Mouse (Mus musculus) hindbrain, embryonic 12.5 days (tissue): ENCODE results near the gene Pdxk. TPM values are rescaled to one million over a fixed set of nuclear protein-coding genes. Genes with fewer than 3 reads are reported as not detected.
"Not testable (repeated sequence)": the region's sequence is repeated elsewhere in the genome, so short reads cannot be mapped to it uniquely, and the experiment has no call there.

Source experiments
- ATAC-seq: fragments of 200-750 bp; cut with Nextera tagmentation; 2 replicates; pipeline ENCODE4 v1.8.0; 2017; ENCODE audit warnings: moderate TSS enrichment; ENCODE audit not compliant: low FRiP score
- H3K27ac ChIP-seq: fragments of 300-500 bp; sonication (generic); 2 replicates; pipeline ENCODE4 v1.5.1; 2016; ENCODE audit warnings: mild to moderate bottlenecking
- H3K27me3 ChIP-seq: fragments of 300-500 bp; sonication (generic); 2 replicates; pipeline ENCODE4 v1.6.1; 2016; ENCODE audit warnings: mild to moderate bottlenecking
- H3K36me3 ChIP-seq: fragments of 300-500 bp; sonication (generic); 2 replicates; pipeline ENCODE4 v1.6.1; 2016; ENCODE audit warnings: mild to moderate bottlenecking
- H3K4me1 ChIP-seq: fragments of 300-500 bp; sonication (generic); 2 replicates; pipeline ENCODE4 v1.6.1; 2016
- H3K4me2 ChIP-seq: fragments of 300-500 bp; sonication (generic); replicated peaks from 2 replicates; pipeline ENCODE4 v1.6.1; 2016; ENCODE audit warnings: mild to moderate bottlenecking
- H3K4me3 ChIP-seq: fragments of 300-500 bp; sonication (generic); 2 replicates; pipeline ENCODE4 v1.5.1; 2016; ENCODE audit warnings: mild to moderate bottlenecking
- H3K9ac ChIP-seq: fragments of 300-500 bp; sonication (generic); 2 replicates; pipeline ENCODE4 v1.6.1; 2016; ENCODE audit warnings: mild to moderate bottlenecking, moderate library complexity
- H3K9me3 ChIP-seq: fragments of 300-500 bp; sonication (generic); replicated peaks from 2 replicates; pipeline ENCODE4 v1.6.1; 2016; ENCODE audit warnings: mild to moderate bottlenecking
- WGBS: fragments of 180-500 bp; shearing (Covaris S2); methylation state at CpG from one replicate; pipeline ENCODE4 v1.1.7; 2016; 5-methylcytosine and 5-hydroxymethylcytosine counted together
- polyA plus RNA-seq: library from polyadenylated mRNA; unstranded; fragments of >200 nt; fragmentation: Nextera tagmentation; extraction: Ambion mirVana; gene quantifications from 2 replicates; pipeline ENCODE4 v1.2.1, GENCODE M21; 2016

Gene Pdxk
- polyA plus RNA-seq, 1 experiment from 2014 or later: 13.0 TPM

DNA sequence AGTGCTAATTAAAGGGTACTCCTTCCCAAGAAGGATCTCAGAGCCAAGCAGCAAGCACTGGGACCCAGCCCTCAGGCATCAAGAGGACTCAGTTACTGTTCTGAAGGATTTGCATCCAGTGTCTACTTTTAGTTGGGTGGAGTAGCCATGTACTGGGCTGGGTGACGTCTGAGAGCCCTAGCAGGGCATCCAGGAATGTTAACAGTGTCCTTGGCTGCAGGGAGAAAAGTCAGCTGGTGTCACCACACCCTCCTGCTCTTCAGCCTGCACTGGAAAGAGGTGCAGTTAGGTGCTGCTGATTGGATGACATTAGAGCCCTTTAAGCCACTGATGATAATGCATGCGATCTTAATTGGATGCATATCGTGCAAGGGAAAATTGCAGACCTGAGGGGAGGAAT lies 31.9 kb downstream of the Pdxk start:
- no peak overlapping the region for H3K4me2 ChIP-seq
- H3K27me3 ChIP-seq: no peaks in the 10 kb centered on the region
- no peak for ATAC-seq
- H3K9me3 ChIP-seq: no peaks in the 10 kb centered on the region
- 75% methylated on average over 3 of the region's 3 CpGs for WGBS
- peaks cover 18% of the 10 kb centered on the region for H3K36me3 ChIP-seq
- no peak overlapping the region for H3K27ac ChIP-seq
- H3K9ac ChIP-seq: no peak overlapping the region
- no peak overlapping the region for H3K4me3 ChIP-seq
- H3K4me1 ChIP-seq: no peaks in the 10 kb centered on the region

DNA sequence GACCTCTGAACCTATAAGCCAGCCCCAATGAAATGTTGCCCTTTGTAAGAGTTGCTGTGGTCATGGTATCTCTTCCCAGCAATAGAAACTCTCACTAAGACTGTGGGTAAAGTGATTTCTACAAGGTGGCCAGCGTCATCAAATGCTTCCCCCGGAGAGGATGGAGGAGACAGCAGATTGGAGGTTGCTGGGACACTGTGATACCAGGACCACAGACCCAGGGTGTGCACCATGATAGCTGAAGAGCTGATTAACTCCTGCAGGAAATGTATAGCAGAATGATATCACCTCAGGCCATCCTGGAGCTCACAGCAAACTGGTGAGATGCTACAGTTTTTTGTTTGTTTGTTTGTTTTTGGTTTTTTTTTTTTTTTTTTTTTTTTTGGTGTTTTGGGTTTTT lies 35.0 kb downstream of the Pdxk start:
- H3K27ac ChIP-seq: no peak overlapping the region
- H3K27me3 ChIP-seq: no peaks in the 10 kb centered on the region
- H3K9me3 ChIP-seq: no peaks in the 10 kb centered on the region
- H3K4me2 ChIP-seq: no peak overlapping the region
- ATAC-seq: no peak
- 93% methylated on average over 2 of the region's 2 CpGs for WGBS
- H3K4me1 ChIP-seq: peaks cover 17% of the 10 kb centered on the region
- no peak overlapping the region for H3K4me3 ChIP-seq
- peaks cover 27% of the 10 kb centered on the region for H3K36me3 ChIP-seq
- H3K9ac ChIP-seq: no peak overlapping the region

DNA sequence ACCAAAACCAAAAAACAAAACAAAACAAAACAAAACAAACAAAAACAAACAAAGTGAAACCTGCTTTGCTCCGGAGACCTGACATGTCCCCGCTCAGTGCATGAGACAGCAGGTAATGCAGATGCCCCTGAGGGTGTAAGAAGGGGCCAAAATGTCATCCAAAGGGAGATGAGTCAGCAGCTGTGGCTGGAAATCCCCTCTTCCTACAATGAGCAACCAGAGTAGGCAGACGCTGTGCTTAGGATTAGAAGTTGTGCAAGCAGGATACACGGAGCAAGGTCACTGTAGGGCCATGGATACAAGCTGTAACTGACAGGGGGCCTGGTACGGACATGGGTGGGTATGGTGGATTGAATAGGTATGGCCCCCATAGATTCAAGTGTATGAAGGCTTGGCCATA lies 35.6 kb downstream of the Pdxk start:
- H3K4me3 ChIP-seq: no peak overlapping the region
- ATAC-seq: no peak
- peaks cover 27% of the 10 kb centered on the region for H3K36me3 ChIP-seq
- no peak overlapping the region for H3K4me2 ChIP-seq
- no peaks in the 10 kb centered on the region for H3K9me3 ChIP-seq
- H3K4me1 ChIP-seq: peaks cover 17% of the 10 kb centered on the region
- H3K9ac ChIP-seq: no peak overlapping the region
- H3K27ac ChIP-seq: no peak overlapping the region
- no peaks in the 10 kb centered on the region for H3K27me3 ChIP-seq
- 95% methylated on average over 5 of the region's 5 CpGs for WGBS

DNA sequence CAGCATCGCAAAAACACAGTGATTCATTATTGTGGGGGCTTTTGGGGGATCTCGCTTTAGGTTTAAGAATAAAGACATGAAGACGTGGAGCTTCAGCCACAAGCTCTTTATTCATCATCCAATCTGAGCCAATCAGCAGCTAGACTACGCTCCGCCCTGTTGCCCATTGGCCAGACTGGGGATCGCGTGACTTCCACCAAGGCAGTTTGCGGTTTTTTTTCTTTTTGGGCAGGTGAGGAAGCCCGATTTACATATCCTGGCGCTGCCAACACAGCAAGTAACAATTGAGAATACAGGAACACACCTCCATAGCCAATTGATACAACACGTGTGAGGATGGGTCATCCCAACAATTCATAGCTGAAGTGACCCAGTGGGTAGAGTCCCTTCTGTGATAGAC lies 36.7 kb downstream of the Pdxk start:
- no peak overlapping the region for H3K27ac ChIP-seq
- no peak for ATAC-seq
- WGBS: 92% methylated on average over 11 of the region's 11 CpGs
- H3K9ac ChIP-seq: no peak overlapping the region
- peaks cover 17% of the 10 kb centered on the region for H3K4me1 ChIP-seq
- H3K4me2 ChIP-seq: no peak overlapping the region
- H3K36me3 ChIP-seq: peaks cover 27% of the 10 kb centered on the region
- no peak overlapping the region for H3K4me3 ChIP-seq
- H3K9me3 ChIP-seq: no peaks in the 10 kb centered on the region
- H3K27me3 ChIP-seq: no peaks in the 10 kb centered on the region

DNA sequence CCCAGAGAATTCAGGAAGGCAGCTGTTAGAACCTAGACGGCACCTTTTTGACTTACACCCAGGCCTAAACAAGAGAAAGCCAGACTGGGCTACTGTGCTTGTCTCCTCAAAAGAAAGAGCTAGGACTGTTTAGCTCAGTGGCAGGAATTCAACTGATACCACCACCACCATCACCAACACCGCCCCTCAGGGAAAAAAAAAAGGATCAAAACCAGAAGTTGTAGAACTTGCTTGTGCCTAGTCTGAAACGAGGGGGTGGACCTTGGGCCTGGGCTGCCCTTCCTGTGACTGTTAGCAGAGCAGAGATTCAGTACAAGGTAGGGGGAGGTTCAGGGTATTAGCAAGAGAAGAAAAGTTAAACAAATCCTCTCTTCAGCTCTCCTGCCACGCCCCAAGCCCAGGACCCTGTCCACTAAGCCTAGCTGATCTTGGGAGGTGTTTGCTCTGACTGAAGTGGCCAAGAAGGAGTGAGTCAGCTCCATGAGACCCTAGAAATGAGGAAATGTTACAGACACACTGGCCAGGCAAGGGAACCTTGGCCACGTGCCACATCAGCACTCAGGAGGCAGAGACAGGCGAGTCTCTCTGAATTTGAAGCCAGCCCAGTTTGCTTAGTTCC lies 38.5 kb downstream of the Pdxk start:
- Histone ChIP-seq H3K4me3 (peak overlapping the region; percentile 71), H3K9me3 (no peaks in the 10 kb centered on the region), H3K4me2 (peak overlapping the region; percentile 74), H3K4me1 (peaks cover 17% of the 10 kb centered on the region), H3K27me3 (no peaks in the 10 kb centered on the region), H3K9ac (peak overlapping the region; percentile 80), H3K36me3 (peaks cover 27% of the 10 kb centered on the region), H3K27ac (peak overlapping the region; percentile 78; the same call in 1 of the 2 replicates)
- ATAC-seq: peak; percentile 7; the same call in 1 of the 2 replicates
- 55% methylated on average over 6 of the region's 6 CpGs for WGBS

DNA sequence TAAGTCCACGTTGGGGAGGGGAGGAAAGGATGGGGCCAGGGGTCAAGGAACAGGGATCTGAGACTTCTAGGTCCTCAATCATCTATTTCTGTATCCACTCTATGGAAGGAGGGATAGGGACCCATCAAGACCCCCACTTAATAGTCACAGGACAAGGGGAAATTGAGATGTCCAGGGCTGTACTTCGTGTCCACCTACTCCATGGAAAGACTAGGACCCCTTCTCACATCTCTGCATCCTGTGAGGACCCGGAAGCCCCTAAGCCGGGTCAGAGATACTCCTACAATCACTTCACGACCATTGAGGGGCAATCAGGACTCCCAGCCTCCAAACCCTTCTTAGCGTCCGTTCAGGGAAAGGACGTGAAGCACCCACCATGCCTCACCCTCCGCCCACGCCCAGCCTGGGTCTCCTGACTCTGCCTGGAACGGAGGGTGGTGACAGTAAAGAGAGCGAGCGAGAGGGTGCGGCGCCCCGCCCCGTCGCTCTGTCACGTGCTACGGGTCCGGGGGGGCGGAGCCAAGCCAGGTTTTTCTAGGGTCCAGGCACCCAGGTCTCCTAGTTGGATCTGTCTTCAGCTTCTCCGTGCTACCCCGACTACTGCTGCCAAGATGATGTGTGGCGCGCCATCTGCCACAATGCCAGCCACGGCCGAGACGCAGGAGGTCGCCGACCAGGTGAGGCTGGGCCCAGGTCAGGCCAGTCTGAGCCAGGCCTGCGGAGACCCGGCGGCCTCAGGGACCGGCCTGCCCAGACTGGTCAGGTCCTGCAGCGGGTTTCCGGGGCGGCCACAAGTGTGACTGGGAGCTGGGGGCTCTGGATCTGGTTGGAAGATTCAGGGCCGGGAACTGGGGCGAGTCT lies 39.4 kb downstream of the Pdxk start, which contains the start of gene Cstb:
Gene Cstb, plus strand, starts transcription at position 489 of the 861 bp plus-strand sequence.
- Histone ChIP-seq H3K27me3 (no peaks in the 10 kb centered on the region), H3K27ac (peak within 1 kb of the TSS; percentile 78), H3K4me2 (peak within 1 kb of the TSS; percentile 74), H3K4me3 (peak within 1 kb of the TSS; percentile 71), H3K36me3 (peaks cover 27% of the 10 kb centered on the region), H3K9ac (peak within 1 kb of the TSS; percentile 80), H3K4me1 (peaks cover 17% of the 10 kb centered on the region), H3K9me3 (no peaks in the 10 kb centered on the region)
- WGBS: 1% methylated on average over 40 of the region's 40 CpGs
- peak; percentile 95 for ATAC-seq

DNA sequence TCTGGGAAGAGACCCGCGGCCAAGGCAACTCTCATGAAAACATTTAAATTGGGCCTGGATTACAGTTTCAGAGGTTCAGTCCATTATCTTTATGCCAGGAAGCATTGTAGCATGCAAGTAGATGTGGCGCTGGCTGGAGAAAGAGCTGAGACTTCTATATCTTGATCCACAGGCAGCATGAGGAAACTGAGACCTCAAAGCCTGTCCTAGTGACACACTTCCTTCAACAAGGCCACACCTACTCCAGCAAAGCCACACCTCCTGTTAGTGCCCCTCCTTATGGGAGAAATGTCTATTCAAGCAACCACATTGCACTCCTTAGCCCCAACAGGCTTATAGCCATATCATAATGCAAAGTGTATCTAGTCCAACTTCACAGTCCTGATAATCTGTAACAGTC lies 42.2 kb downstream of the Pdxk start:
- Histone ChIP-seq H3K4me3 (no peak overlapping the region), H3K27ac (no peak overlapping the region), H3K4me2 (no peak overlapping the region), H3K27me3 (no peaks in the 10 kb centered on the region), H3K9me3 (no peaks in the 10 kb centered on the region), H3K9ac (no peak overlapping the region), H3K36me3 (peaks cover 6% of the 10 kb centered on the region), H3K4me1 (peaks cover 17% of the 10 kb centered on the region)
- 90% methylated on average over 3 of the region's 3 CpGs for WGBS
- no peak for ATAC-seq

DNA sequence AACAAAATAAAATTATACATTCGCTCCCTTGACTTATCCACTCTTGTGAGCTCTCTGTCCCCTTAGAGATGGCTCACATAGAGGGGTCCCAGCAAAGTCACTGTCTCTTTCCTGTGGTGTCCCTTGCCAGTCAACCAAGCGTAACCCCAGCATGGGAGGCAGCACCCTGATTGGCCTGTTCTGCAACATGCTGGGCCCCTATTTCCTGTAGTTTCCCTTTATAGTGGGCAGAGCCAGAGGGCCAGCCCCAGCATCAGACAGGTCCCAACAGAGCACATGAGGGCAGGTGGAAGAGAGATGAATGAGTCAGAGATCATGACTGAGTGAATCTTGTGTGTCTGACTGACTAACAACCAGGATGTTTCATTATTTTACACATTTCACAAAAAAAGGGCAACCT lies 43.8 kb downstream of the Pdxk start:
- WGBS: 85% methylated on average over 2 of the region's 2 CpGs

DNA sequence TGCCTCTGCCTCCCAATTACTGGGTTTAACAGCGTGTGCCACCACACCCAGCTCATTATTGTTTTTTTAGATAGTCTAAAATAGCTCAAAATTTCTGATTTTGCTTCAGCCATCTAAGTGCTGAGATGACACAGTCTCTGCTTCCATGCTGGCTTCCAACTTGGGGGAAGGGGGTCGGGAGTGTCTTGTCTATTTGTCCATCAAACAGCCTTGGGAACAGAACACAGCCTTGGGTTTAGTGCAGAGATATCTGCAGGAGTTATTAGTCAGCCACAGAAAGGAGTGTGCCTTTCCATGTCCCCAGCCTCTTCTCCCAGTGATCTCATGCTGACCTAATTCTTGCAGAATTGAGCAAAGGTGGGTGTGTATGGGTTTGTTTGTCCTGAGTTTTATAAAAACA lies 46.0 kb downstream of the Pdxk start:
- no peak overlapping the region for H3K27ac ChIP-seq
- no peak overlapping the region for H3K4me3 ChIP-seq
- no peak overlapping the region for H3K4me2 ChIP-seq
- no peaks in the 10 kb centered on the region for H3K27me3 ChIP-seq
- ATAC-seq: no peak
- no peaks in the 10 kb centered on the region for H3K4me1 ChIP-seq
- WGBS: 91% methylated on average over 2 of the region's 2 CpGs
- no peaks in the 10 kb centered on the region for H3K36me3 ChIP-seq
- no peak overlapping the region for H3K9ac ChIP-seq
- no peaks in the 10 kb centered on the region for H3K9me3 ChIP-seq

More for the DNA sequence above, 43.8 kb downstream of the Pdxk start:
- Histone ChIP-seq H3K4me2 (no peak overlapping the region), H3K9ac (no peak overlapping the region), H3K36me3 (no peaks in the 10 kb centered on the region), H3K4me1 (peaks cover 8% of the 10 kb centered on the region; the same call in 1 of the 2 replicates), H3K27ac (no peak overlapping the region), H3K27me3 (no peaks in the 10 kb centered on the region), H3K4me3 (no peak overlapping the region), H3K9me3 (no peaks in the 10 kb centered on the region)
- no peak for ATAC-seq

DNA sequence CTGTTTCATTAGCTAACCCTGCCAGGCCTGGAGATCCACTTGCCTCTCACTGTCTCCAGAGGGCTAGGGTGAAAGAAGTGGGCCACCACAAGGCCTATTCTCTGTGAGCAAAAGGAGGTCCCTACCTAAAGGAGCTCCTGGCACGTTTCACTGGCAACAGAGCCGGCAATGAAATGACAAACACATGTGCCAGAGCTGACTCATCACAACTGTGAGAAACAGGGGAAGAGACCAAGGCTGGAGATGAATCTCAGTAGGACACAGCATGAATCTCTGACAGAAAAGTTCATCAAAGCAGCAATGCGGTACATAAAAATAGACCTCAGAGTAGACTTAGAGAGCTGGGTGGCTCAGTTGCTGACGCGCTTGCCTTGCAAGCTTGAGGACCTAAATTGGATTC lies 46.9 kb downstream of the Pdxk start:
- Histone ChIP-seq H3K27ac (no peak overlapping the region), H3K4me3 (no peak overlapping the region), H3K9me3 (no peaks in the 10 kb centered on the region), H3K27me3 (no peaks in the 10 kb centered on the region), H3K4me1 (no peaks in the 10 kb centered on the region), H3K36me3 (no peaks in the 10 kb centered on the region), H3K4me2 (no peak overlapping the region), H3K9ac (no peak overlapping the region)
- no peak for ATAC-seq
- 46% methylated on average over 5 of the region's 5 CpGs for WGBS

DNA sequence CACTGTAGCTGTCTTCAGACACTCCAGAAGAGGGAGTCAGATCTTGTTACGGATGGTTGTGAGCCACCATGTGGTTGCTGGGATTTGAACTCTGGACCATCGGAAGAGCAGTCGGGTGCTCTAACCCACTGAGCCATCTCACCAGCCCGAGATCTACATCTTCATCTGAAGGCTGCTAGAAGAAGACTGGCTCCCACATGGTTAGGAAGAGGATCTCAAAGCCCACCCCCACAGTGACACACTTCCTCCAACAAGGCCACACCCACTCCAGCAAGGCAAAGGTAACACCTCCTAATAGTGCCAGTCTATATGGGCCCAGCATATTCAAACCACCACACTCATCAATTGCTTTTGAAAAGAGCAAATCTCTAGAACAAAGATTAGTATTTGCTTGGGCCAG lies 49.8 kb downstream of the Pdxk start:
- H3K36me3 ChIP-seq: peaks cover 10% of the 10 kb centered on the region
- not testable (repeated sequence) for H3K27ac ChIP-seq, H3K27me3 ChIP-seq, H3K9me3 ChIP-seq, H3K9ac ChIP-seq, H3K4me2 ChIP-seq, H3K4me1 ChIP-seq, H3K4me3 ChIP-seq, ATAC-seq
- WGBS: 87% methylated on average over 3 of the region's 4 CpGs

DNA sequence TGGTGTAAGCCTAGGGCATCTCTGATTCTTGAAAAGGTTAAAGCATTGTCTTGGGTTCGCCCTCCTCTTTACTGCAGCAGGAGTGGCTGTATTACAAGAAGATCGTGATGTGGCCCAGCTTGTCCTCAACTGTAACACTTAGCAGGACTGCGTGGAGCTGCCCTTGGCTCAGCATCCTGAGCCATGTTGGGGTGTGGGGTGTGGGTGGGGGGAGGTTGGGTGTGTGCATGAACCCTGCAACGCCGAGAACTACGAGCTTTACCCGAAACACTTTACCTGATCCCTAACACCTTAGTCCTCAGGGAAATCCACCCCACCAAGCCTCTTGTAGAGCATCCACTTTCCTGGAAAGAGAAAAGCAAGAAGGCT lies 51.6 kb downstream of the Pdxk start:
- H3K27me3 ChIP-seq: no peaks in the 10 kb centered on the region
- no peaks in the 10 kb centered on the region for H3K9me3 ChIP-seq
- H3K27ac ChIP-seq: 0 out of 2 replicates have a peak overlapping the region, but pooled peaks have one; percentile 30
- H3K4me2 ChIP-seq: peak overlapping the region; percentile 83
- ATAC-seq: no peak
- peak overlapping the region; percentile 95 for H3K4me3 ChIP-seq
- peaks cover 10% of the 10 kb centered on the region for H3K4me1 ChIP-seq
- H3K36me3 ChIP-seq: peaks cover 28% of the 10 kb centered on the region
- WGBS: 46% methylated on average over 7 of the region's 7 CpGs
- peak overlapping the region; percentile 90 for H3K9ac ChIP-seq
